Mouse (Mus musculus): ENCODE data around the gene Sirpb1c. TPM values are rescaled to one million over a fixed set of nuclear protein-coding genes. Genes with fewer than 3 reads are reported as not detected.

Gene Sirpb1c
- total RNA-seq (2023): 10 to 100 TPM; 72.9 to 73.8 TPM

DNA sequence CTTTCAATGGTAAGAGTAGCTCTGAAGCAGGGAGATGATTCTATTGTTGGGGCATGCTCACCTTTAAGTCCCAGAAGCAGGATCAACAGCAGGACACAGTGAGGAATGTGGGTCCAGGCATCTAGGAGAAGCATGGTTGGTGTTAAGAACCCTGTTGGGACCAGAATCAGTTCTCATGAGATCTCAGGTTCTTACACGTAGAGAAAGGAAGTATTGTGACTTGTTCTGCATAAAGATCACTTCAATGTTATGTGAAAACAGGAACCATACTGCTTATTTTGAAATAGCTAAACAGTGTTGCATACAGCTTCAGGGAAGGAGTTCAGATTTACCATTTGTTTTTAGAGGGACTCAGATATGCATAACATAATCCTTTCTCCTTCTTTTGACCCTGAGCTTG is at the start of gene Sirpb1c:
Gene Sirpb1c (minus strand): TSS at position 249 of the 400 bp plus-strand sequence.

Other genes with a start within 250 kb of the Sirpb1c start
- gene Gm5150, start 157.9 kb upstream of the Sirpb1c start, total RNA-seq (2023): 10 to 100 TPM; 19.8 to 23.8 TPM